Mouse (Mus musculus): ENCODE results near the gene Mmd. TPM values are rescaled to one million over a fixed set of nuclear protein-coding genes. Genes with fewer than 3 reads are reported as not detected.
"Not testable (repeated sequence)": the region's sequence is repeated elsewhere in the genome, so short reads cannot be mapped to it uniquely, and the experiment has no call there.

Mmd gene
- polyA plus RNA-seq, 1 experiment from 2014 or later, result 63.3 TPM

DNA sequence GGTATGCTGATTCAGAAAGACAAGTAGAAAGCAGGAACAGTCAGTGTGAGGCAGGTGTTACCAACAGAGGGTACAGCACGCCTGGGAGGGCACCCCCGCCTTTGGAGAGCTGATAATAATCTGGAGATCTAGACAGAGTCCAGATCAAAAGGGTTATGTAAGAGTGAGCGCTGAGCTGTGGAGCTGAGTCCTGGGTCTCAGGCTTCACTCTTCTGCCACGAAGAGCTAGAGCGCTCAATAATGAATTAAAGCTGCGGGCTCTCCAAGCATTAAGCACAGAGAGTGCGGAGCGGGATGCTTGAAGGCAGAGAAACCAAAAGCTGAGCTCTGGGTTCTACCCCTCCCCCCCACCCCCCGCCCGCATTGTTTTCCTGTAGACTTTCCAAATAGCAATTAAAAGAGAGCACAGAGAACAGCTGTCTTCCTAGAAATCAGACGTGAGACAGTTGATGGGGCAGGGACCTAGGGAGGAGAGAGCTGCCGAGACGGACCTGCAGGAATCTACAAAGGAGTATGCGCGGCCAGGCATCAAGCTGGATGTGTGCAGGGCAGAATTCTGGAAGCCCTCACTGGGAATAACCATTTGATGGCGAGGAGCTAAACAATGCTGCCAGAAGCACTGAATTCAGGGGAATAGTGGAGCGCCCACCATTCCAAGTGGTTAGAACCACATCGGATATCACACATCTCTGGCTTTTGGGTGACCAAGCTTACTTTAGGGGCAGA, 20.3 kb downstream of the Mmd start:
- peak overlapping the region; percentile 24; the same call in 1 of the 2 replicates for H3K4me2 ChIP-seq (ENCODE audit: low read length)
- no peaks in the 10 kb centered on the region for H3K27me3 ChIP-seq (replicated peaks; ENCODE audit: control insufficient read depth, insufficient read depth, low read length)
- peaks cover 5% of the 10 kb centered on the region; the same call in 1 of the 2 replicates for H3K4me1 ChIP-seq (ENCODE audit: control insufficient read depth, insufficient read depth, low read length)
- no peak overlapping the region for H3K4me3 ChIP-seq (ENCODE audit: low read depth, low read length)
- peak; percentile 26; the same call in 1 of the 2 replicates for ATAC-seq
- H3K27ac ChIP-seq (ENCODE audit: low read depth, low read length), result no peak overlapping the region
- WGBS, result 21% methylated on average over 18 of the region's 18 CpGs
- H3K9ac ChIP-seq (ENCODE audit: low read length), result no peak overlapping the region
- H3K36me3 ChIP-seq (ENCODE audit: control insufficient read depth, insufficient read depth, low read length), result peaks cover 22% of the 10 kb centered on the region
- peak; percentile 38 for DNase-seq (ENCODE audit: low spot score)
- H3K9me3 ChIP-seq (replicated peaks; ENCODE audit: control insufficient read depth, low read length), result no peaks in the 10 kb centered on the region

DNA sequence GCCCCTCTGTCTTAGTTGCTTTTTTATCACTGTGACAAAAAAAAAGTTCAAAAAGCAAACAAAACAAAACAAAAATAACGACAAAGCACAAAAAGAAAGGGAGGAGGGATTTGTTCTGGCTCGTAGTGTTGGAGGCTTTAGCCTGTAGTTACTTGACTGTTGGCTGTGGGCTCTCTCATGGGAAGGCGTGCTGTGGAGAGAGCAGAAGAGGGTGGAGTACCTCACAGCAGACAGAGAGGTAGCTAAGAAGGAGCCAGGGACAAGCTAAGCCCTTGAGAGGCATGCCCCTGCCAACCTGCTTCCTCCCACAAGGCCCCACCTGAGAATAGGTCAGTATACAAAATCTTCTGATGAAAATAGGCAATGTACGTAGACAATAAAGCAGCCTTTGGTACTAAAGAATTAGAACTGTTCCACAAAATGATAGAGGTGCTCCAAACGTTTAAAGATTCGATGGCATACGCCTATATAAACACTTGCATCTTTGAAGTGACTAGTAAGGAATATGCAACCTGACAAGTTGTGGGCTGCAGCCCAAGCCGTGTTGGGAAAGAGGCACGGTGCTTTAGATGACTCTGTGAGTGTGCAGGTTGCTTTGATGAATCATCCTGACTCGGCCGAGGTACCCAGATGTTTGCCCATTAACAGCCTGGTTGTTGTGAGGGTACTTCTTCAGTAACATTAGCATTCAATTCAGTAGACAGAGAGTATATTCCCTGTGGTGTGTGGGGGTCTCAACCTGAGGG, 21.0 kb downstream of the Mmd start:
- Histone ChIP-seq H3K9ac (ENCODE audit: low read length) (no peak overlapping the region), H3K27me3 (replicated peaks; ENCODE audit: control insufficient read depth, insufficient read depth, low read length) (no peaks in the 10 kb centered on the region), H3K4me2 (ENCODE audit: low read length) (no peak overlapping the region), H3K36me3 (ENCODE audit: control insufficient read depth, insufficient read depth, low read length) (peaks cover 22% of the 10 kb centered on the region), H3K27ac (ENCODE audit: low read depth, low read length) (no peak overlapping the region), H3K4me3 (ENCODE audit: low read depth, low read length) (no peak overlapping the region), H3K9me3 (replicated peaks; ENCODE audit: control insufficient read depth, low read length) (no peaks in the 10 kb centered on the region), H3K4me1 (ENCODE audit: control insufficient read depth, insufficient read depth, low read length) (peaks cover 5% of the 10 kb centered on the region; the same call in 1 of the 2 replicates)
- 79% methylated on average over 11 of the region's 11 CpGs for WGBS
- DNase-seq (ENCODE audit: low spot score) (no peak), ATAC-seq (no peak)

DNA sequence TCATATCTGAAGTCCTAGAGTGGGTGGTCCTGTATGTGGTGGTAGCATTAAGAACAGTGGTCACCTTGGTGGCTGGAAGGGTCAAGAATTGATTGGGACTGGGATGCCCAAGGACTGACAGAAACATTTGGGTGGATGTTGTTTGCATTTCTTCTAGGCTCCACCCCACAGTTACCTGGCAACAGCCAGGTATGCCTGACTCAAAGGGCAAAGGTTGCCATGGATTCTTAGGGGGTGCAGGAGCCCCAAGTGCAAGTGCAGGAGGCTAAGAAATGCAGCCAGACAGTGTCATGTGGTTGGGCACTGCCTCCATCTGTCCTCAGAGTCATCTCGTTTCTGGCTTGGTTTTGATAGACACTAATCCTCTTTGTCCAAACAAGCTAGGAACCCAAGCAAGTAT, 24.9 kb downstream of the Mmd start:
- no peak overlapping the region for H3K9ac ChIP-seq (ENCODE audit: low read length)
- H3K4me3 ChIP-seq (ENCODE audit: low read depth, low read length), result no peak overlapping the region
- peaks cover 5% of the 10 kb centered on the region; the same call in 1 of the 2 replicates for H3K4me1 ChIP-seq (ENCODE audit: control insufficient read depth, insufficient read depth, low read length)
- H3K9me3 ChIP-seq (replicated peaks; ENCODE audit: control insufficient read depth, low read length), result no peaks in the 10 kb centered on the region
- H3K36me3 ChIP-seq (ENCODE audit: control insufficient read depth, insufficient read depth, low read length), result peaks cover 29% of the 10 kb centered on the region
- 32% methylated on average over 1 of the region's 1 CpGs for WGBS
- DNase-seq (ENCODE audit: low spot score) (no peak), ATAC-seq (no peak)
- no peak overlapping the region for H3K4me2 ChIP-seq (ENCODE audit: low read length)
- H3K27me3 ChIP-seq (replicated peaks; ENCODE audit: control insufficient read depth, insufficient read depth, low read length), result no peaks in the 10 kb centered on the region
- no peak overlapping the region for H3K27ac ChIP-seq (ENCODE audit: low read depth, low read length)

DNA sequence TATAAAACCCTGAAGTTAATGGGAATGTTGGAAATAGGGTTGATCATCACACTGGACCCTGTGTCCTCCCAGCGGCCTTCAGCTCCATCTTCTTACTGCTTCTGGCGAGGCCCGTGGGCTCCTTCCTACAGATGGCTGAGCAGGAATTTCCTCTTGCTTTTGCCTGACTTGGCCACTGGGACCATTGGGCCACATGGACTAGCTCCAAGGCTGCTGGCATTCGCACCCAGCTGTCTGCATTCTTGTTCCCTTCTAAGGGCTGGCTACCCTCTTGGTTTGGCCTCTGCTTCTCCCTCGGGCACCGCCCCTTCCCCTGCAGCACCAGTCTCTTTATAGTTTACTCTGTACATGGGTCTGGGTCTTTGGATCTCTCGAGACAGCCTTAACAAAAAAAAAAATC, 26.4 kb downstream of the Mmd start:
- Histone ChIP-seq H3K4me1 (ENCODE audit: control insufficient read depth, insufficient read depth, low read length) (no peaks in the 10 kb centered on the region), H3K4me2 (ENCODE audit: low read length) (no peak overlapping the region), H3K27ac (ENCODE audit: low read depth, low read length) (no peak overlapping the region), H3K36me3 (ENCODE audit: control insufficient read depth, insufficient read depth, low read length) (peaks cover 28% of the 10 kb centered on the region), H3K27me3 (replicated peaks; ENCODE audit: control insufficient read depth, insufficient read depth, low read length) (no peaks in the 10 kb centered on the region), H3K4me3 (ENCODE audit: low read depth, low read length) (no peak overlapping the region), H3K9ac (ENCODE audit: low read length) (no peak overlapping the region), H3K9me3 (replicated peaks; ENCODE audit: control insufficient read depth, low read length) (no peaks in the 10 kb centered on the region)
- no peak for DNase-seq (ENCODE audit: low spot score)
- WGBS, result 86% methylated on average over 7 of the region's 7 CpGs
- ATAC-seq, result no peak

DNA sequence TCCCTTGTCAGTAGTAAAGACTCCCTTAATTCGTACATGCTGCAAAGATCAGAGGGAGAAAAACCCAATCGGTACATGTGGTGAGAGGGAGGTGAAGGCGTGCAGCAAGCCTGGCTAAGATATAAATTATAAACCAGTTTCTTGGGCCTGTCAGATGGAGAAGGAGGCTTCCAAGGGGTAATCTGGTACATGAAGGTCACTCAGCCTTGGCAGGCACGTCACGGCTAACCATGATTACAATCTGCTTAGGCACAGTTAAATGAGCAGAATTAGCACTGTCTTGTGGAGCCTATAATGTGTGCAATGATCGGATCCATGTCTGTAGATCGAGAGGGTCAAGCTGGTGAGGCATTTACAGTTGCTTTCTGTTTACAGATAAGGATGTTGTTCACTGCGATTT, 26.9 kb downstream of the Mmd start:
- Histone ChIP-seq H3K4me3 (ENCODE audit: low read depth, low read length) (no peak overlapping the region), H3K9ac (ENCODE audit: low read length) (no peak overlapping the region), H3K27me3 (replicated peaks; ENCODE audit: control insufficient read depth, insufficient read depth, low read length) (no peaks in the 10 kb centered on the region), H3K9me3 (replicated peaks; ENCODE audit: control insufficient read depth, low read length) (no peaks in the 10 kb centered on the region), H3K36me3 (ENCODE audit: control insufficient read depth, insufficient read depth, low read length) (peaks cover 25% of the 10 kb centered on the region), H3K4me1 (ENCODE audit: control insufficient read depth, insufficient read depth, low read length) (no peaks in the 10 kb centered on the region), H3K4me2 (ENCODE audit: low read length) (no peak overlapping the region), H3K27ac (ENCODE audit: low read depth, low read length) (no peak overlapping the region)
- ATAC-seq (no peak), DNase-seq (ENCODE audit: low spot score) (no peak)
- 91% methylated on average over 8 of the region's 8 CpGs for WGBS

DNA sequence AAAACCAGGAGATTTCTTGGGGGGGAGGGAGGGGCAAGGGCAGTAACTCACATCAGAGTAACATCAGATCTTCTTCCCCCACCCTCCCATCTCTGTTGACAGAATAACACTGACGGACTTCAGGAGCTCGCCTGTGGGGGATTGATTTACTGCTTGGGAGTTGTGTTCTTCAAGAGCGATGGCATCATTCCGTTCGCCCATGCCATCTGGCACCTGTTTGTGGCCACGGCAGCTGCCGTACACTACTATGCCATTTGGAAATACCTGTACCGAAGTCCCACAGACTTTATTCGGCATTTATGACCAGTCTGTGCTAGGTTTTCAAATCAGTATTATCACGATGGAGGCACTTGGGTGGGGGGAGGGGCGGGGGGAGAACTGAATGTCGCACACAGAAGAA, 27.3 kb downstream of the Mmd start:
- no peak for ATAC-seq
- peaks cover 25% of the 10 kb centered on the region for H3K36me3 ChIP-seq (ENCODE audit: control insufficient read depth, insufficient read depth, low read length)
- no peaks in the 10 kb centered on the region for H3K4me1 ChIP-seq (ENCODE audit: control insufficient read depth, insufficient read depth, low read length)
- H3K9me3 ChIP-seq (replicated peaks; ENCODE audit: control insufficient read depth, low read length), result no peaks in the 10 kb centered on the region
- no peak overlapping the region for H3K4me3 ChIP-seq (ENCODE audit: low read depth, low read length)
- H3K27ac ChIP-seq (ENCODE audit: low read depth, low read length), result no peak overlapping the region
- no peaks in the 10 kb centered on the region for H3K27me3 ChIP-seq (replicated peaks; ENCODE audit: control insufficient read depth, insufficient read depth, low read length)
- 92% methylated on average over 12 of the region's 12 CpGs for WGBS
- H3K4me2 ChIP-seq (ENCODE audit: low read length), result no peak overlapping the region
- no peak overlapping the region for H3K9ac ChIP-seq (ENCODE audit: low read length)
- no peak for DNase-seq (ENCODE audit: low spot score)

DNA sequence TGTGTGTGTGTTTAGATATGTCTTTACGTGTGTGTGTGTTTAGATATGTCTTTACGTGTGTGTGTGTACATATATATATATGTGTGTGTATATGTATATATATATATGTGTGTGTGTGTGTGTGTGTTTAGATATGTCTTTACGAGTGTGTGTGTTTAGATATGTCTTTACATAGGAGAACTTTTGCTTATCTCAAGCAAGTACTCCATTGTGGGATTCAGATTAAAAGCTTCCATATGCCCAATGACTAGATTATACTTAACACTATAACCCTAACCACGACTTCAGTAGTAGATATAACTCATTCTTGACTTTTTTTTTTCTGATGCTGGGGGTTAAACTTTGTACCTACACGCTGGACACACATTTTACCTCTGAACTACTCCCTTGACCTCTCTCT, 30.8 kb downstream of the Mmd start:
- 89% methylated on average over 5 of the region's 5 CpGs for WGBS

DNA sequence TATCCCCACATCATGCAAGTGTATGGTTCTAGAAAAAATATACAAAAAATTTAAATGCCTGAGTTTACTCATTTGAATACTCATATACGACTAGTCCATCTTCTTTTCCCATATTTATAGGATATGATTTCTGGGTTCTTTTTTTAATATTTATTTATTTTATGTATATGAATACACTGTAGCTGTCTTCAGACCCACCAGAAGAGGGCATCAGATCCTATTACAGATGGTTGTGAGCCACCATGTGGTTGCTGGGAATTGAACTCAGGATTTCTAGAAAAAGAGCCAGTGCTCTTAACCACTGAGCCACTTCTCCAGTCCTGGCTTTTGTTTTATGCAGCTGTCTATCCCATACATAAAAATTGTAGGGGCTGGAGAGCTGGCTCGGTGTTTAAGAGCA, 32.7 kb downstream of the Mmd start:
- not testable (repeated sequence) for H3K27ac ChIP-seq (ENCODE audit: low read depth, low read length); H3K27me3 ChIP-seq (replicated peaks; ENCODE audit: control insufficient read depth, insufficient read depth, low read length); H3K36me3 ChIP-seq (ENCODE audit: control insufficient read depth, insufficient read depth, low read length); DNase-seq (ENCODE audit: low spot score); H3K4me3 ChIP-seq (ENCODE audit: low read depth, low read length); H3K4me2 ChIP-seq (ENCODE audit: low read length); ATAC-seq; H3K4me1 ChIP-seq (ENCODE audit: control insufficient read depth, insufficient read depth, low read length); H3K9me3 ChIP-seq (replicated peaks; ENCODE audit: control insufficient read depth, low read length); H3K9ac ChIP-seq (ENCODE audit: low read length)
- 95% methylated on average over 2 of the region's 2 CpGs for WGBS

More for the DNA sequence above, 30.8 kb downstream of the Mmd start:
- Histone ChIP-seq H3K4me3 (ENCODE audit: low read depth, low read length) (no peak overlapping the region), H3K4me2 (ENCODE audit: low read length) (no peak overlapping the region), H3K4me1 (ENCODE audit: control insufficient read depth, insufficient read depth, low read length) (no peaks in the 10 kb centered on the region), H3K36me3 (ENCODE audit: control insufficient read depth, insufficient read depth, low read length) (peaks cover 11% of the 10 kb centered on the region; the same call in 1 of the 2 replicates), H3K9ac (ENCODE audit: low read length) (no peak overlapping the region), H3K9me3 (replicated peaks; ENCODE audit: control insufficient read depth, low read length) (no peaks in the 10 kb centered on the region), H3K27ac (ENCODE audit: low read depth, low read length) (no peak overlapping the region), H3K27me3 (replicated peaks; ENCODE audit: control insufficient read depth, insufficient read depth, low read length) (no peaks in the 10 kb centered on the region)
- DNase-seq (ENCODE audit: low spot score) (no peak), ATAC-seq (no peak)

DNA sequence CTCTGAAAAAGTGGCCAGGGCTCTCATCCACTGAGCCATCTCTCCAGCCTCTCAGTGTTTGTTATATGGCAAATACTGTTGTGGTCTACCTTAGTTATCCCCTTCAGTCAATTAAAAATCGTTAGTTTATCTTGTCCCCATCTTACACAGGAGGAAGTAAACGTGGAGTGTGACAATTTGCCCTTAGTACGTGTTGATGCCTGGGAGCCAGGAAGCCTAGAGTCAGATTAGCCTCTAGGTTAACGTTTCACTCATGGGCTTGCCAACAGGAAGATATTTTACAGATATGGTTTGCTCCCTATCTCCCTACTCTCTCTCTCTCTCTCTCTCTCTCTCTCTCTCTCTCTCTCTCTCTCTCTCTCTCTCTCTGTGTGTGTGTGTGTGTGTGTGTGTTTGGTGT, 33.9 kb downstream of the Mmd start:
- Histone ChIP-seq H3K27me3 (replicated peaks; ENCODE audit: control insufficient read depth, insufficient read depth, low read length) (no peaks in the 10 kb centered on the region), H3K9ac (ENCODE audit: low read length) (no peak overlapping the region), H3K4me3 (ENCODE audit: low read depth, low read length) (no peak overlapping the region), H3K36me3 (ENCODE audit: control insufficient read depth, insufficient read depth, low read length) (no peaks in the 10 kb centered on the region), H3K9me3 (replicated peaks; ENCODE audit: control insufficient read depth, low read length) (no peaks in the 10 kb centered on the region), H3K4me2 (ENCODE audit: low read length) (no peak overlapping the region), H3K27ac (ENCODE audit: low read depth, low read length) (no peak overlapping the region), H3K4me1 (ENCODE audit: control insufficient read depth, insufficient read depth, low read length) (no peaks in the 10 kb centered on the region)
- DNase-seq (ENCODE audit: low spot score), result no peak
- 83% methylated on average over 4 of the region's 4 CpGs for WGBS
- no peak for ATAC-seq
